Mouse (Mus musculus) heart, adult 2 months (tissue): ENCODE data around the gene Ptprm.

Experiments used
- CTCF ChIP-seq: fragments of 200-600 bp; IDR thresholded peaks from 2 replicates; pipeline ENCODE4 v1.8.1; 2022; ENCODE audit warnings: antibody characterized with exemption, mild to moderate bottlenecking, moderate library complexity
- POLR2A ChIP-seq: fragments of 200-500 bp; IDR thresholded peaks from 2 replicates; pipeline ENCODE4 v1.6.1; 2011; ENCODE audit warnings: mild to moderate bottlenecking, low read depth, low read length, control low read depth; ENCODE audit not compliant: insufficient read depth

GRCm38 (mm10) chr17:66674667-66675066 lies 679.6 kb downstream of the Ptprm start:
- TF ChIP-seq POLR2A: no peak
- no peak for TF ChIP-seq CTCF
